ENCODE assay signal across 10 mouse cellular contexts in genomic region chr14:73374315-73374890, GRCm38 (mm10). TPM values are rescaled to one million over a fixed set of nuclear protein-coding genes. Genes with fewer than 3 reads are reported as not detected.
DNase-seq lines count a peak whose midpoint lies in the region; ATAC-seq and TF ChIP-seq lines count a peak whose summit lies in the region.
"Had no signal": no experiment of that assay in that cellular context is flagged by ENCODE, and none has a peak within 500 bp of the region (broad histone marks: within the 10 kb centered on the region; RNA-seq: fewer than 3 reads in every experiment).

No protein-coding gene starts in this region.

- H3K36me3 ChIP-seq in intestine, postnatal 0 days (ENCODE audit: control insufficient read depth, insufficient read depth) = peaks cover 12% of the 10 kb centered on the region
- H3K36me3 ChIP-seq in liver, embryonic 14.5 days (replicated peaks; ENCODE audit: control insufficient read depth, insufficient read depth, low read depth) = peaks cover 9% of the 10 kb centered on the region

- no peak for TF ChIP-seq CTCF in intestine, postnatal 0 days (IDR thresholded peaks at IDR 0.05; ENCODE audit: low read depth)
- no peak for TF ChIP-seq CTCF in liver, embryonic 14.5 days (IDR thresholded peaks at IDR 0.05; ENCODE audit: low read depth)

- peaks cover 10% of the 10 kb centered on the region; the same call in 1 of the 2 replicates for H3K4me1 ChIP-seq in intestine, postnatal 0 days (replicated peaks; ENCODE audit: control insufficient read depth, insufficient read depth, low read length)
- peaks cover 6 to 25% of the 10 kb centered on the region in 2 experiments; a peak in 3 of 4 replicates for H3K4me1 ChIP-seq in liver, embryonic 14.5 days (replicated peaks; ENCODE audit: control insufficient read depth in 2 of 2, insufficient read depth in 2 of 2, low read length in 1 of 2)

- peak overlapping the region; percentile 50 for H3K4me2 ChIP-seq in intestine, postnatal 0 days (replicated peaks; ENCODE audit: low read depth)
- H3K4me2 ChIP-seq in liver, embryonic 14.5 days (ENCODE audit: low read depth) = peak overlapping the region; percentile 31

- H3K27me3 ChIP-seq in intestine, postnatal 0 days (replicated peaks; ENCODE audit: control insufficient read depth, insufficient read depth, low read length) = no peaks in the 10 kb centered on the region
- no peaks in the 10 kb centered on the region for H3K27me3 ChIP-seq in liver, embryonic 14.5 days (ENCODE audit: control insufficient read depth, insufficient read depth, low read length)

- no peak for TF ChIP-seq EP300 in liver, embryonic 14.5 days (IDR thresholded peaks at IDR 0.05; ENCODE audit: low read depth)

- no peak overlapping the region for H3K4me3 ChIP-seq in intestine, postnatal 0 days (ENCODE audit: low read depth, low read length)
- H3K4me3 ChIP-seq in liver, embryonic 14.5 days (ENCODE audit: insufficient read depth in 1 of 2, low read depth in 2 of 2, low read length in 2 of 2) = no peak overlapping the region
- H3K4me3 ChIP-seq: limb, embryonic 10.5 days; myocyte had no signal

- 24% methylated on average over 11 of the region's 11 CpGs for WGBS in intestine, postnatal 0 days
- WGBS in liver, embryonic 14.5 days (ENCODE audit: insufficient replicate concordance) = 69% methylated on average over 11 of the region's 11 CpGs

- H3K9ac ChIP-seq in intestine, postnatal 0 days (ENCODE audit: low read depth, low read length) = no peak overlapping the region
- no peak overlapping the region for H3K9ac ChIP-seq in liver, embryonic 14.5 days (replicated peaks)

- H3K27ac ChIP-seq in intestine, postnatal 0 days (ENCODE audit: low read depth, low read length) = peak overlapping the region; percentile 88
- H3K27ac ChIP-seq in liver, embryonic 14.5 days = no peak overlapping the region
- H3K27ac ChIP-seq: limb, embryonic 10.5 days had no signal

- peak; percentile 96 for DNase-seq in heart, adult 11 months
- no peak for DNase-seq in heart, adult 8-10 months (ENCODE audit: low spot score)
- peak; percentile 72 for DNase-seq in adrenal gland, postnatal 14 days
- DNase-seq in liver, embryonic 14.5 days (ENCODE audit: low read depth in 3 of 3, low spot score in 3 of 3) = no peak
- no peak for DNase-seq in urinary bladder, postnatal 25 days (ENCODE audit: low spot score)
- DNase-seq in thymus, postnatal 10 days (ENCODE audit: low spot score in 2 of 2) = no peak

- ATAC-seq in intestine, postnatal 0 days = peak; percentile 79
- peak; percentile 47; the same call in 1 of the 2 replicates for ATAC-seq in liver, embryonic 14.5 days (ENCODE audit: insufficient read depth)
- ATAC-seq in megakaryocyte-erythroid progenitor cell, adult 5-6 weeks (replicated peaks; ENCODE audit: low FRiP score, low TSS enrichment, poor library complexity, severe bottlenecking) = no peak

- no peaks in the 10 kb centered on the region for H3K9me3 ChIP-seq in intestine, postnatal 0 days (ENCODE audit: control insufficient read depth)
- H3K9me3 ChIP-seq in liver, embryonic 14.5 days (ENCODE audit: control insufficient read depth, low read length) = no peaks in the 10 kb centered on the region
- H3K9me3 ChIP-seq: limb, embryonic 10.5 days had no signal

RNA-seq across cellular contexts. Expression of gene Itm2b, which starts 10.7 kb away (rescaled TPM):
- 100 to 1,000 TPM; 747 to 855 (median 798) TPM for total RNA-seq in heart, adult 8-10 months (2022)
- 848 and 849 TPM in 2 replicates for total RNA-seq in adrenal gland, postnatal 14 days (2021)
- polyA plus RNA-seq in intestine, postnatal 0 days (2015; fragmentation: Nextera tagmentation; extraction: Ambion mirVana) = 1,587 and 1,596 TPM in 2 replicates
- polyA plus RNA-seq in liver, embryonic 14.5 days (2012; rRNA removed) = 203 and 206 TPM in 2 replicates
- polyA plus RNA-seq in liver, embryonic 14.5 days (2014; fragmentation: Nextera tagmentation; extraction: Ambion mirVana) = 396 and 431 TPM in 2 replicates
- total RNA-seq in megakaryocyte-erythroid progenitor cell, adult 5-6 weeks (2014; fragmentation: Nextera tagmentation) = 241 and 252 TPM in 2 replicates
- total RNA-seq in megakaryocyte-erythroid progenitor cell, adult 5-6 weeks (2017) = 431 and 507 TPM in 2 replicates

RNA-seq across cellular contexts. Expression of gene Rb1, which starts 48.8 kb away (rescaled TPM):
- 10 to 100 TPM; 18.1 to 19.5 (median 18.5) TPM for total RNA-seq in heart, adult 8-10 months (2022)
- total RNA-seq in adrenal gland, postnatal 14 days (2021) = 25.8 and 27.1 TPM in 2 replicates
- polyA plus RNA-seq in intestine, postnatal 0 days (2015; fragmentation: Nextera tagmentation; extraction: Ambion mirVana) = 14.1 and 15.1 TPM in 2 replicates
- 11.6 and 15.4 TPM in 2 replicates for polyA plus RNA-seq in liver, embryonic 14.5 days (2012; rRNA removed)
- 22.1 and 30.2 TPM in 2 replicates for polyA plus RNA-seq in liver, embryonic 14.5 days (2014; fragmentation: Nextera tagmentation; extraction: Ambion mirVana)
- 48.3 and 62.1 TPM in 2 replicates for total RNA-seq in megakaryocyte-erythroid progenitor cell, adult 5-6 weeks (2014; fragmentation: Nextera tagmentation)
- total RNA-seq in megakaryocyte-erythroid progenitor cell, adult 5-6 weeks (2017) = 28.6 and 29.6 TPM in 2 replicates

Comparison
In these comparisons a context has a peak if more than half of its experiments do, and no peak if none do; other contexts are left out.
1. DNase-seq: peak in heart, adult 11 months (single experiment) and adrenal gland, postnatal 14 days (single experiment); none in heart, adult 8-10 months (single experiment), liver, embryonic 14.5 days (0 of 3), urinary bladder, postnatal 25 days (single experiment) and thymus, postnatal 10 days (0 of 2).